Mouse (Mus musculus): ENCODE data around the gene Nol12. TPM values are rescaled to one million over a fixed set of nuclear protein-coding genes. Genes with fewer than 3 reads are reported as not detected.

The Nol12 gene
- polyA plus RNA-seq, 1 experiment from 2014 or later: 46.9 TPM

GRCm38 (mm10) chr15:78919914-78920313 is 14.8 kb upstream of the Nol12 start:
- 57% methylated on average over 12 of the region's 12 CpGs for WGBS
- Histone ChIP-seq H3K36me3 (peaks cover 12% of the 10 kb centered on the region; the same call in 1 of the 2 replicates), H3K4me3 (no peak overlapping the region), H3K9ac (no peak overlapping the region), H3K4me1 (peaks cover 21% of the 10 kb centered on the region), H3K4me2 (no peak overlapping the region), H3K27ac (no peak overlapping the region), H3K27me3 (no peaks in the 10 kb centered on the region), H3K9me3 (no peaks in the 10 kb centered on the region)
- ATAC-seq (ENCODE audit: borderline replicate concordance, extremely low read depth, low FRiP score, low TSS enrichment): no peak

- Histone ChIP-seq H3K9ac (no peak overlapping the region), H3K27ac (no peak overlapping the region), H3K9me3 (no peaks in the 10 kb centered on the region), H3K4me1 (peaks cover 29% of the 10 kb centered on the region), H3K27me3 (no peaks in the 10 kb centered on the region), H3K36me3 (peaks cover 12% of the 10 kb centered on the region; the same call in 1 of the 2 replicates), H3K4me2 (no peak overlapping the region), H3K4me3 (no peak overlapping the region)
- ATAC-seq (ENCODE audit: borderline replicate concordance, extremely low read depth, low FRiP score, low TSS enrichment): no peak
- WGBS: 81% methylated on average over 7 of the region's 7 CpGs
These were observed 12.0 kb upstream of the Nol12 start for GRCm38 (mm10) chr15:78922700-78923099.

DNA sequence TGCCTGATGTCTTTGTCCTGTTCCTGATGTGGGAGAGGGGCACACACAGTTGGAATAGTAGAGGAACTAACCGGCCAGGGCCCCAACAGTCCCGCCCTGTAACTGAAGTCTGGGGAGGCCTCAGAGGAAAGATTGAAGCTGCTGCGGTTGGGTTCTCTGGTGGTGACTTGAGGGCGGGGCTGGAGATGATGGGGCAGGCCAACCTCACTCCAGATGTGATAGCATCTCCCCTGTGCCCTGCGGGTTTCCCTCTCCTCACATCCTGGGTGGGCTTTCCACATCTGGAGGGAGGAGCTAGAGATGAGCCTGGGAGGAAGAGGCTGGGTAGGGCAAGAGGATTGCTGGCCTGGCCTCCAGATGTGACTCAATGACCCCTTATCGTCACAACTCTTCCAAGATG is 11.1 kb upstream of the Nol12 start:
- Histone ChIP-seq H3K27ac (no peak overlapping the region), H3K4me3 (no peak overlapping the region), H3K9ac (no peak overlapping the region), H3K4me1 (peaks cover 33% of the 10 kb centered on the region), H3K4me2 (no peak overlapping the region), H3K27me3 (no peaks in the 10 kb centered on the region), H3K9me3 (no peaks in the 10 kb centered on the region), H3K36me3 (peaks cover 8% of the 10 kb centered on the region; the same call in 1 of the 2 replicates)
- WGBS: 69% methylated on average over 6 of the region's 6 CpGs
- ATAC-seq (ENCODE audit: borderline replicate concordance, extremely low read depth, low FRiP score, low TSS enrichment): no peak

- no peak for ATAC-seq (ENCODE audit: borderline replicate concordance, extremely low read depth, low FRiP score, low TSS enrichment)
- H3K4me1 ChIP-seq: peaks cover 34% of the 10 kb centered on the region
- no peaks in the 10 kb centered on the region; the same call in 1 of the 2 replicates for H3K36me3 ChIP-seq
- WGBS: 28% methylated on average over 8 of the region's 8 CpGs
- no peak overlapping the region for H3K4me3 ChIP-seq
- no peak overlapping the region for H3K9ac ChIP-seq
- H3K27ac ChIP-seq: peak overlapping the region; percentile 95
- H3K9me3 ChIP-seq: no peaks in the 10 kb centered on the region
- H3K27me3 ChIP-seq: no peaks in the 10 kb centered on the region
- H3K4me2 ChIP-seq: no peak overlapping the region
These were observed 9.6 kb upstream of the Nol12 start for GRCm38 (mm10) chr15:78925129-78925528.

- Histone ChIP-seq H3K4me3 (peak within 1 kb of the TSS; percentile 49), H3K27ac (peak within 1 kb of the TSS; percentile 95), H3K4me1 (peaks cover 34% of the 10 kb centered on the region), H3K27me3 (no peaks in the 10 kb centered on the region), H3K9ac (peak within 1 kb of the TSS; percentile 39), H3K36me3 (no peaks in the 10 kb centered on the region; the same call in 1 of the 2 replicates), H3K9me3 (no peaks in the 10 kb centered on the region), H3K4me2 (peak within 1 kb of the TSS; percentile 64)
- 3% methylated on average over 20 of the region's 20 CpGs for WGBS
- peak; percentile 82 for ATAC-seq (ENCODE audit: borderline replicate concordance, extremely low read depth, low FRiP score, low TSS enrichment)
These were observed 8.5 kb upstream of the Nol12 start, which contains the start of gene Lgals1 for GRCm38 (mm10) chr15:78926021-78926919. Gene Lgals1, plus strand, starts transcription at chr15:78926725.

- H3K27me3 ChIP-seq: no peaks in the 10 kb centered on the region
- peaks cover 34% of the 10 kb centered on the region for H3K4me1 ChIP-seq
- H3K9ac ChIP-seq: peak overlapping the region; percentile 39
- H3K4me3 ChIP-seq: peak overlapping the region; percentile 49
- no peak for ATAC-seq (ENCODE audit: borderline replicate concordance, extremely low read depth, low FRiP score, low TSS enrichment)
- H3K27ac ChIP-seq: peak overlapping the region; percentile 95
- H3K36me3 ChIP-seq: no peaks in the 10 kb centered on the region; the same call in 1 of the 2 replicates
- no peaks in the 10 kb centered on the region for H3K9me3 ChIP-seq
- WGBS: 21% methylated on average over 15 of the region's 15 CpGs
- peak overlapping the region; percentile 64 for H3K4me2 ChIP-seq
These were observed 7.5 kb upstream of the Nol12 start for GRCm38 (mm10) chr15:78927021-78927787.

GRCm38 (mm10) chr15:78927788-78928457 is 6.8 kb upstream of the Nol12 start:
- Histone ChIP-seq H3K27ac (peak overlapping the region; percentile 95), H3K9ac (peak overlapping the region; percentile 39), H3K4me1 (peaks cover 34% of the 10 kb centered on the region), H3K36me3 (no peaks in the 10 kb centered on the region; the same call in 1 of the 2 replicates), H3K9me3 (no peaks in the 10 kb centered on the region), H3K4me3 (peak overlapping the region; percentile 49), H3K27me3 (no peaks in the 10 kb centered on the region), H3K4me2 (peak overlapping the region; percentile 64)
- under 1% methylated on average over 23 of the region's 35 CpGs for WGBS
- ATAC-seq (ENCODE audit: borderline replicate concordance, extremely low read depth, low FRiP score, low TSS enrichment): peak; percentile 50

- H3K4me3 ChIP-seq: peak overlapping the region; percentile 49
- no peak for ATAC-seq (ENCODE audit: borderline replicate concordance, extremely low read depth, low FRiP score, low TSS enrichment)
- H3K36me3 ChIP-seq: no peaks in the 10 kb centered on the region; the same call in 1 of the 2 replicates
- WGBS: 46% methylated on average over 8 of the region's 8 CpGs
- H3K27ac ChIP-seq: peak overlapping the region; percentile 25
- peak overlapping the region; percentile 64 for H3K4me2 ChIP-seq
- H3K4me1 ChIP-seq: peaks cover 34% of the 10 kb centered on the region
- no peaks in the 10 kb centered on the region for H3K9me3 ChIP-seq
- no peaks in the 10 kb centered on the region for H3K27me3 ChIP-seq
- H3K9ac ChIP-seq: no peak overlapping the region
These were observed 6.2 kb upstream of the Nol12 start for GRCm38 (mm10) chr15:78928539-78928938.

DNA sequence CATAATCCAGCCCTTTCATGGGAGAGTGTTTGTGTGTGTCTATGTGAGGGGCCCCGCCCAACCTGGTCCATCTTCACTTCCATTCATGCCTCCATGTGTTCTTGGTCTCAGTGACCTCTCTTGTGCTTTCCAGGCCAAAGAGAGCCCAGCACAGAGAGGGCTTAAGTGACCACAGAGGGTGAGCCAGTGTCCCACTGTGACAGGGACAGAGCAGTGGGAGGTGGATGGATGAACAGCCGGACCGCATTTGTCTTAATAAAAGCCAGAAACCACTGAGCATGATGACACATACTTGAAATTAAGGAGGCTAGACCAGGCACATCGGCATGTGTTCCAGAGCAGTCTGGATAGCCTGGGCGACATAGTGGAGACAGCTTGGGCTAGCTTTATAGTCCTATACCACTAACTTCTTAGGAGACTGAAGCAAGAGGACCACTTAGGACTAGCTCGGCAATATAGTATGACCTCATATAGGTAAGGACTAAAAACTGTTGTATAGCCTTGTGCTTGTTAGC is 4.5 kb upstream of the Nol12 start:
- no peaks in the 10 kb centered on the region for H3K9me3 ChIP-seq
- H3K4me1 ChIP-seq: peaks cover 35% of the 10 kb centered on the region
- no peaks in the 10 kb centered on the region; the same call in 1 of the 2 replicates for H3K36me3 ChIP-seq
- H3K4me3 ChIP-seq: no peak overlapping the region
- H3K9ac ChIP-seq: no peak overlapping the region
- WGBS: 90% methylated on average over 6 of the region's 6 CpGs
- H3K4me2 ChIP-seq: no peak overlapping the region
- no peak for ATAC-seq (ENCODE audit: borderline replicate concordance, extremely low read depth, low FRiP score, low TSS enrichment)
- no peaks in the 10 kb centered on the region for H3K27me3 ChIP-seq
- H3K27ac ChIP-seq: no peak overlapping the region

DNA sequence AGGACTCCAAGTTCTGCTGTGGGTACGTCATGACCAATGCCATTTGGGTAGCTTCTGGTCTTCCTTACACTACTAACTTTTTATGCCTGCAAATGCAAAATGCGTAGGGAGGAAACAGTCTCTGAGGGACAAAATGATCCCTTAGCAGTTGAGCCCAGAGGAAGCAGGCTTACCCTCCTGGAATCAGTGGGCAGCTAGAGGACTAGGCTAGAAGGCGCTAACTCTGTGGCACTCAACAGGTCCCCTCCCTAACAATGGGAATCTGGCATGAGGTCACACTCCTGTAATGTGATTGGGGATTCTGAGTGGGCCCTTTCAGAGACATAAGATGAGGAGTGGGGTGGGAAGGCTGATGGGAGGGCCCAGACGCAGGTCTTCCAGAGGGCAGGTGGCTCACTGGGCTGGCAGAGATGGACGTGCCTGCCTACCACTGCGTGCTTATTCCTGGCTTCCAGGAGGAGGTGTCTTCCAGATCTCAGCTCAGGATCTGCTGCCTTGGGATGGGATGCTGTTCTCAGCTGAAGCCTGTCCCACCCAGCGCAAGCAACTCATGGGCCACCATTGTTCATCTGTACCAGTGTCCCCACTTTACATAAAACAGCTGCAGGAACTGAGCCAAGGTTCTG is 3.8 kb upstream of the Nol12 start:
- Histone ChIP-seq H3K9me3 (no peaks in the 10 kb centered on the region), H3K27me3 (no peaks in the 10 kb centered on the region), H3K27ac (no peak overlapping the region), H3K9ac (no peak overlapping the region), H3K4me2 (no peak overlapping the region), H3K4me1 (peaks cover 35% of the 10 kb centered on the region), H3K36me3 (no peaks in the 10 kb centered on the region; the same call in 1 of the 2 replicates), H3K4me3 (no peak overlapping the region)
- 81% methylated on average over 7 of the region's 7 CpGs for WGBS
- no peak for ATAC-seq (ENCODE audit: borderline replicate concordance, extremely low read depth, low FRiP score, low TSS enrichment)

- H3K4me3 ChIP-seq: no peak overlapping the region
- ATAC-seq (ENCODE audit: borderline replicate concordance, extremely low read depth, low FRiP score, low TSS enrichment): no peak
- no peak overlapping the region for H3K4me2 ChIP-seq
- H3K9me3 ChIP-seq: no peaks in the 10 kb centered on the region
- H3K27me3 ChIP-seq: no peaks in the 10 kb centered on the region
- peaks cover 34% of the 10 kb centered on the region for H3K4me1 ChIP-seq
- 27% methylated on average over 3 of the region's 3 CpGs for WGBS
- H3K36me3 ChIP-seq: no peaks in the 10 kb centered on the region; the same call in 1 of the 2 replicates
- H3K9ac ChIP-seq: no peak overlapping the region
- no peak overlapping the region for H3K27ac ChIP-seq
These were observed 3.2 kb upstream of the Nol12 start for GRCm38 (mm10) chr15:78931577-78931976.

Data from lung, embryonic 15.5 days (tissue).